Mouse (Mus musculus): Measurements from ENCODE around the gene Pold2.

Pold2 gene

DNA sequence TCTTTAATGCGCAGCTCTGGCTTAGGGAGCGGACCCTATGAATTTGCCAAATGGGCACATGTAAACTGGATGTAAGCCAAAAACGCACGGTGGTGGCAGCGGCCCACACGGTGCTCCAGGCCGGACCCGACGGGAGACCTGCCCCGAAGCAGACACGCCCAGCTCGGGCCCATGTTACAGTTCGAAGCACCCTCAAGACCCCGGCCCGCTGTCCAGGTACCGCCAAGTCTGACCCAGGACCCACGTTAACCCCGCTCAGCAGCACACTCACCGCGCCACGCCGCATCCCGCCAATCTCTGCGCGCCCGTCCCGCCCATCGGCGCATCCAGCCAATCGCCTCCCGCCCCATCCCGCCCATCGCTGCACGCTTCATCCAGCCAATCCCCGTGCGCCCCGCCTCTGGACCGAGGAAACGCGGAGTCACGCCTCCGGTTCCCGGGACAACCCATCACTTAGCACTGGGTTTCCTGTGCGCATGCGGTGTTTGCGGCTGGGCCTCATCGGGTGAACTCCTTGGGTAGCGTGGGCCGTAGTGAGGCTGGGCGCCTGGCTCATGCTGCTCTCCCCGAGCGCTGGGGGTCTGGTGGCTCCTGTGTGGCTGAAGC is at the start of gene Pold2:
Gene Pold2, minus strand, starts transcription at position 372 of the 606 bp plus-strand sequence.
- peak; percentile 95 for DNase-seq

- no peak for DNase-seq
Observed at GRCm38 (mm10) chr11:5926696-5927220, 48.7 kb upstream of the Pold2 start.

DNA sequence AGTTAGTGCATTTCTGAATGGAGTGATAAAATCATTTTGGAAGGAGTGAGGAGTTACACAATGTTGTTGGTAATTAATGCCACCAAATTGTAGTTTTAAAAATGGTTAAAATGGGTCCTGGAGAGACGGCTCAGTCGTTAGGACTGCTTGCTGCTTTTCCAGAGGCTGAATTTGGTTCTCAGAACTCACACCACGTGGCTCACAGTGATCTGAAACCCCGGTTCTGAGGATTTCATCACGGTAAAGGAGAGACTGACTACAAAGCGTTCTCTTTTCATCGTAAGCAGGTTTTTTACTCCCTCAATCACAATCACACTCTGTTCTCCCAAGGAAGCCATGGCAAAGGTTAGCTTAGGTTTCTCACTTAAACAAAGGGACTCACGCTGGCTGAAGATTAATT is 46.6 kb upstream of the Pold2 start:
- no peak for DNase-seq

DNA sequence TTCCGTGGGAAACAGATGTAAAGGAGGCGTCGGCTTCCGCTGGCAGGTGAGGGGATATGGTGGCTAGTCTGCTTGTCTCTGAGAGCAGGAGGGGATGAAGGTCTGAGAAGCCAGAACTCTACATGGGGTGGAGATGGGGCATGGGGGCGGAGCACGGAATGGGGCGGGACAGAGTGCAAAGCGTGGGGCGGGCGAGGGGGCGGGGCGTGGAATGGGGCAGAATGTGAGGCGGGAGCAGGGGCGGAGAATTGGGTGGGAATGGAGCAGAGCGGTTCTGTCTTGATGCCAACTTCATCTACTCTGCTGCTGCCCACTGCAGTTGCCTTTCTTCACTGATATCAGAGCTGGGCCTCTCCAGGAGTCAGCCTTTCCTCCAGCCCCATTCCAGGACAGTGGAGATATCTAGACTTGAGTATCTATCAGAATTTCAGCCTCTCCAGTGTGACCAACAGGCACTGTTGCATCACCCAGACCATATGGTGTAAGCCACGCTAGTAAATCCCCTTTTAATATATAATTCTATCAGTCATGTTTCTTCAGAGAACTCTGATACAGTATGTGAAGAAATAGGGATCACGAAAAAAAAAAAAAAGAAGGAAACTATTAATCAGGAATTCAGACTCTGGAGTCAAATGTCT is 42.4 kb upstream of the Pold2 start:
- DNase-seq = no peak

DNA sequence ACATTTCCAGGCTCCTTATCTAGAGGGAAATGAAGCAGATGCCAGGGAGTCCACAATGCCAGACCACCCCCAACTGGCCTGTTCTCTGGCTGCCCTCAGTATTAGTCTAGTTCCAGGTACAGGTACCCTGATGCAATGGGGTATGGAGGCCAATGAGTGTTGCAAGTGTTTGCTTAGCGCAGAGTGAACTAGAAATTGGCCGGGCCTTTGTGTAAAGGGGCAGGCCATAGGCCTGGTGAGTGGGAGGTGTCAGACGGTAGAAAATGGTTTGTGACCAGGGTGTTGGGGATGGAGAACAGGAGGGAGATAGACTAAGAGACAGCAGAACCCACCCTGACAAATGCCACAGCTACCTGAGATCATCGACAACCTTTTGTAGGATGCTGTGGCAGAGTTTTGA is 41.5 kb upstream of the Pold2 start:
- no peak for DNase-seq

DNA sequence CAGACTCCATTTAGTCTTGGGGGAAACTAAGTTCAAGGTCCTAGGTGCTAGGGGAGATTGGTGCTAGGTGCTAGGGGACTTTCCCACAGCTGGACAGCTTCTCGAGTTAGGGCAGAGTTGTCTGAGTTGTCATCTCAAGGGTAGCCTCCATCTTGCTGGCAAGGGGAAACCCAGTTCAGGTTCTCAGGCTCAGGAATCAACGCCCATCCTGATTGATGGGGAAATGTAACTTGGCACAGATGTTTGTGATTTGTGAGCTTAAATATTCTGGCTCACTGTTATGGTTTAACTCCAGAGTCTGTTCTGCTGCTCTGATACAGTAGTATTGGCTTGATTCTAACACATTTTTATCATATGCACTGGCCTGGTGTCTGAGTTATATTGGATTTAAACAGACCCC is 40.0 kb upstream of the Pold2 start:
- no peak for DNase-seq

DNA sequence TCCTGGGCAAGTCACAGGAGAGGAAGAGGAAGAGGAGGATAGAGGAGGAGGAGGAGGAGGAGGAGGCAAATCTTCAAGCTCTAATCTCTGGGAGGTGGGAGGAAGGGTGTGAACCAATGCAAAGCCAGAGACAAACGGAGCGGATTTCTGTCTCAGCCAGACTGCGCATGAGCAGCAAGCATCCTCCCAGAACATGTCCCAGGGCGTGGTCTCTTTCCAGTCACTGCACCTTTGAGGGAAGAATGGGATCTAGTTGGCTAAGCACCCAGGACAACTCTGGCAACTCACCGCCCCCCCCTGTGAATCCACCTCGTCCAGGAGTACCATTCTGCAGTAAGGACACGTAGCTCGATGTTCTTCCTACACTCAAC is 38.1 kb upstream of the Pold2 start:
- DNase-seq = peak; percentile 47

DNA sequence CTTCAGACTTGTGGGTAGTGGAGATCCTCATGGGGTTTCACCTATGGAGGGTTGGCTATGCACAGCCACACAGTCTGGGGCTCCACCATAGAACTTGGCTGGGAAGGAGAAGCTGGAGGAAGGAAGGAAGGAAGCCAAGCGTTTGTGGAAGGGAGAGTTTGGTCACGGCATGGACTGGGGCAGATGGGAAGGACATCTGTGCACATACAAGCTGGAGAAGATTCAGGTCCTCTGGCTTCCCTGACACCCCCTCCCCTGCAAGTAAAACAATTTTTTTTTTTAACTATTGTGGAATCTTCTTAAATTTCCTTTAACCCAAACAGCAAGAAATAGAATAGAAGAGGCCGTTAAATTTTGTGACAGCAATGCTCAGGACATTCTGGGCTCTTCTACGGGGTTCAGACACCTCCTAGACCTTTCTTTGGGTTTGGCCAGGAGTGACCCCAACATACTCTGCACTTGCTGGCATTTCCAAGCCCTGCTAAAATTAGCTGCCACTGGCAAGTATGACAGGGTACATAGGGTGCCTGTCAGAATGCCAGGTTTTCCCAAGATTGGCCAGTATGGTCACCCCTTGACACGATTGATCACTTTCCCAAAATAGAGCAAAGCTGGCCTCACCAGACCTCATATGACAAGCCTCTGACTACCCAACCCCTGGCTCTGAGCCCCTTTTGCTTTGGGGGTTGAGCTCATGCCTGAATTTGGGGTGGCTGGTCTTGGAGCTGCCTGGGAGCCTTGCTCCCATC is 37.5 kb upstream of the Pold2 start:
- DNase-seq = no peak

GRCm38 (mm10) chr11:5914940-5915339 is 36.8 kb upstream of the Pold2 start:
- no peak for DNase-seq

GRCm38 (mm10) chr11:5913936-5914335 is 35.8 kb upstream of the Pold2 start:
- no peak for DNase-seq

- no peak for DNase-seq
Observed at GRCm38 (mm10) chr11:5913256-5913655, 35.2 kb upstream of the Pold2 start.

DNA sequence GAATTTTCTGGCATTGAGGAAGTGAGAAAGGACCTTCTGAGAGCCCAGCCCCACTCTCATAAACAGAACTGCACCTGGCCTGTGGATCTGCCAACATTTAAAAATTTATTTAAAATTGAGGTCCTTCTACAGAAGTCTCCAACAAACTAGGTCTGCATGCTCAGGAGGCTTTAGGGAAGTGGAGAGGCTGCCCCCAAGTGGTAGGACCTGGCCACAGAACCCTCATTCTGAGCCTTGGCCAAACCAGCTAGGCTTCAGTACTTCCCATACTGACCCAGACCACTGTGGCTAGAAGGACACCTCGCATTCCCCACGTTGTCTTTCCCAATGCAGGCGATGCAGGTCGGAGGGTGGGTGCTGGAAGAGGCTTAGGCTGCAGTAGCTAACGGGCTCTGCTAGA is 34.5 kb upstream of the Pold2 start:
- peak; percentile 74 for DNase-seq

DNA sequence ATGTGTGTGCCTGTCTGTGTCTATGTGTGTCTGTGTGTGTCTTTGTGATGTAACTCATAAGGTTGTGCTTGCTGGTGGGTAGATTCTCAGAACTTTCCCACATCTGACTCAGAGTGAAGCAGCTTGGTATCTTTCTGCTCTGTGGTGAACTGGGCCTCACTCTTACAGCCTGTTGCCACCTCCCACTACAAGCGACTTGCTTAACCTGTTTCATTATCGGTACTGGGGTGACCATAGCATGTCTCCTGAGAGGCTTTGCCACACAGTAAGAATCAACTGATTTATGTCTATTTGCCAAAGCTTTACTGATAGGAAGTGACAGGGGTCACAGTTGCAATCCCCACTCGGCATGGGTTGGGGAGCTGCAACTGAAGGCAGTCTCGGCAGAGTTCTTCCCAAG is 30.6 kb upstream of the Pold2 start:
- DNase-seq = no peak

GRCm38 (mm10) chr11:5907096-5907495 is 29.0 kb upstream of the Pold2 start:
- no peak for DNase-seq

GRCm38 (mm10) chr11:5905778-5906518 is 27.9 kb upstream of the Pold2 start:
- DNase-seq = no peak

DNA sequence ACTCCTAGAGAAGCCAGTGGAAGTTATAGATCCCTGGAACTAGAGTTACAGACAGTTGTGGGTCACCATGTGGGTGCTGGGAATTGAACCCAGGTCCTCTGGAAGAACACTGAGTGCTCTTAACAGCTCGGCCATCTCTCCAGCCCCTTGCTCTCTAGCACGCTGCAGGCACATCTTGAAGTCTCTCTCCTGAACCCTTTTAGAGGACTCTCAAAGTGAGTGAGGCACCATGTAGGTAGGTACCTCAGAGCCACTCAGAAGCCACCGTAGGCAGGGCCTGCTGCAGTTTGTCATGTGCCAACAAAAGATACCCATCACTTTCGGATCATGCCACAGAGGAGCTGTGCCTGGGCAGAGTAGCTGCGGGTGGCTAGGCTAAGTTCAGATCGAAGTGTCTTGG is 26.8 kb upstream of the Pold2 start:
- no peak for DNase-seq

DNA sequence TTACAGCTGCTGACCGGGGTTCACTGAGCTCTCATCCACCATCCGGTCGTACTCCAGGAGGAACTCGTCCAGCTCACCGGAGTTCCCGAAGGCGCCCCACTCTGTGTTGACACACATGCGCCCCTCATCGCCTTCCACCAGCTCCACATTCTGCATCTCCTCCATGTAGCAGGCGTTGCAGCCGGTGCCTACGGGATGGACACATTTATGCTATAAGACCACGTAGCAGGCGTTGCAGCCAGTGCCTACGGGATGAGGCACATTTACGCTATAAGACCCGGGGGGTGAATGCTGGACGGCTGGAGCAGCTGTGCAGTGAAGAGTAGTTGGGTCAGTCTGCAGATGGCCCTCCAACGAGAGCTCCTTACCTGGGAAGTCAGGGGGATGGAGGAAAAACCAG is 26.3 kb upstream of the Pold2 start:
- no peak for DNase-seq

DNA sequence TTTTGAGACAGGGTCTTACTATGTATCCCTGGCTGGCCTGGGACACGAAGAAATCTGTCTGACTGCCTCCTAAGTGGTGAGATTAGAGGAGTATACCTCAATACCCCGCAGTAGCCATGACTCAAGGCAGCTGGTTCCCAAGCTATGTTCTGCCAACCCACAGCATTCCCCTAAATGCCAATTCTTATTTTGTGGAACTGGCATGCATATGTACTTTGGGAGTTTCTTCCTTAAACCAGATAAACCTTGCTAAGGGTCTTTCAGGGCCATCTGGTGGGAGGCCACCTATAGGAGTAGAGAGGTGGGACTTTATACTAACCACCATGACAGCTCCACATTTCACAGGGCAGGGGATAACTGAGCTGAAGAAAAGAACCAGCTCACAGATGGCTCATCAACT is 25.8 kb upstream of the Pold2 start:
- DNase-seq = no peak

DNA sequence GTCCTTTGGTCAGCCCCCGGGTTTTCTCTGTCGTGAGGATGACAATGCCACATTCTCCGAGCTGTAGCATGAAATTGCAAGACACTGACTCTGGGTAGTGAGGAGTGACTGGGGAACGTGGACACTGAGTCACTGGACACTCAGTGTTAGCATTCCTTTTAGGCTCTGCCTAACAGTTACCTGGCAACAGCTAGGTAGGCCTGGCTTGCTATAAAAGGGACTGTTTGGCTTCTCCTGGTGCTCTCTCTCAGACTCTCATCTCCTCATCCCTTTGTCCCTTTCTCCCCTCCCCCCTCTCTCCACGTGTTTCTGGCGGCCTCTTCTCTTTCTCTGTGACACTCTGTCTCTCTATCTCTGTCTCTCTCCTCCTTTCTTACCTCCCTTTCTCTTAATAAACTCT is 24.3 kb upstream of the Pold2 start:
- no peak for DNase-seq

DNA sequence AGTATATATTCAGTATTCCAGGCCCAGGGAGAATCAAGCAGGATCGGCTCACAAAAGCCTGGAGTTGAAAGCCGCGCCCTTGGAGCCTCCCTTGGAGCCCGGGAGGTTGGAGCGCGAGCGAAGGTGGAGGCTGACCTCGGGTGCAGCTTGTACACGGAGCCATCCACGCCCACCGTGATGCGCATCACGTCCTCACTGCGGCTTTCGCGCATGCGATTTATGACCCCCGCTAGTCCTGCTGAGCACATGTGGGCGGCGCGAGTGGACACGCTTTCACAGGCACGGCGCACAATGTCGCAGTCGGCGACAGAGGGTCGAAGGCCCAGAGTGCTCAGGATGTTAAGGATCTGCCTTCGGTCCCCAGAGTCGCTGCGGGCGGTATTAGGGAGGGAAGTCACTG is 23.9 kb upstream of the Pold2 start:
- DNase-seq = no peak

GRCm38 (mm10) chr11:5901320-5901719 is 23.2 kb upstream of the Pold2 start:
- DNase-seq = no peak

GRCm38 (mm10) chr11:5899286-5899685 is 21.2 kb upstream of the Pold2 start:
- no peak for DNase-seq

DNA sequence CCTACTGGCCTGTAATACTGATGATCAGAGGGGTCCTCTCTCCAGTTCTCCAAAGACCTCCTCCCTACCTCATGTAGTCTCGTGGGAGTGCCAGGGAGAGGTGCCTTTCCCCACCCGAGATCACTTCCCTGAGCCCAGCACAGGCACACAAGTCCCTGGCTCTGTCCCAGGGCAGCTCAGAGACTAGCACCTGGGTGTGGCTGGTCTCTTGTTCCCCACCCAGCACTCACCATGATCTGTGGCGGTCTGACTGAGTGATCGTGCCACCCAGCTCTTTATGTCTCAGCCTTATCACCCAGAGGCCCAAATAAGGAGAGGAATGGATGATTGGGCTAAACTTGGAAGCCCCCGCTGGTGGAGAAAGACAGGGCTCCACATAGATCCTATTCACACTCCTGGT is 20.4 kb upstream of the Pold2 start, which contains the start of gene Myl7:
Gene Myl7, minus strand, starts transcription at position 252 of the 400 bp plus-strand sequence.
- DNase-seq = no peak

All from cerebellum, adult 11 months (tissue).